Mouse (Mus musculus): ENCODE measurements around the gene Tceal9.
A peak's percentile ranks its signal among the peaks of the same experiment; 100 is the strongest.
"Not testable (repeated sequence)": the region's sequence is repeated elsewhere in the genome, so short reads cannot be mapped to it uniquely, and the experiment has no call there.

The Tceal9 gene

GRCm38 (mm10) chrX:136244574-136245229, at the start of gene Tceal9:
Tceal9 (plus strand) TSS chrX:136245079.
- peak; percentile 68 to 73 for DNase-seq

GRCm38 (mm10) chrX:136195193-136195944, 49.5 kb upstream of the Tceal9 start:
- DNase-seq, result no peak

GRCm38 (mm10) chrX:136196873-136197272, 48.0 kb upstream of the Tceal9 start:
- DNase-seq, result peak; percentile 13 to 30

- no peak for DNase-seq
Measured at GRCm38 (mm10) chrX:136203257-136203656, 41.6 kb upstream of the Tceal9 start.

- no peak for DNase-seq
Measured at GRCm38 (mm10) chrX:136203664-136204066, 41.2 kb upstream of the Tceal9 start, which contains the start of gene Tceal5. Tceal5 (minus strand) TSS chrX:136203876.

- no peak for DNase-seq
Measured at GRCm38 (mm10) chrX:136204406-136204805, 40.5 kb upstream of the Tceal9 start.

- no peak for DNase-seq
Measured at GRCm38 (mm10) chrX:136213396-136213795, 31.5 kb upstream of the Tceal9 start.

- not testable (repeated sequence) for DNase-seq
Measured at GRCm38 (mm10) chrX:136214729-136215677, 29.9 kb upstream of the Tceal9 start, which contains the start of the genes Tceal7 and Bex1. Tceal7 (plus strand) TSS chrX:136214779. Bex1 (minus strand) TSS chrX:136215513.

GRCm38 (mm10) chrX:136216303-136216702, 28.6 kb upstream of the Tceal9 start:
- no peak for DNase-seq

- DNase-seq, result no peak
Measured at GRCm38 (mm10) chrX:136223714-136224113, 21.2 kb upstream of the Tceal9 start.

GRCm38 (mm10) chrX:136227768-136228167, 17.1 kb upstream of the Tceal9 start:
- DNase-seq, result no peak

- DNase-seq, result peak; percentile 5 to 46
Measured at GRCm38 (mm10) chrX:136238118-136238517, 6.8 kb upstream of the Tceal9 start.

GRCm38 (mm10) chrX:136243181-136243580, 1.7 kb upstream of the Tceal9 start:
- DNase-seq, result no peak

GRCm38 (mm10) chrX:136245521-136246071, 717 bp downstream of the Tceal9 start:
- peak; percentile 2 to 10 for DNase-seq

GRCm38 (mm10) chrX:136248811-136249210, 3.9 kb downstream of the Tceal9 start:
- DNase-seq, result peak in 1 of 2 experiments; percentile 2

- DNase-seq, result no peak
Measured at GRCm38 (mm10) chrX:136249671-136250070, 4.8 kb downstream of the Tceal9 start.

GRCm38 (mm10) chrX:136252023-136252729, 7.3 kb downstream of the Tceal9 start:
- no peak for DNase-seq

- no peak for DNase-seq
Measured at GRCm38 (mm10) chrX:136267720-136268119, 22.8 kb downstream of the Tceal9 start.

- DNase-seq, result no peak
Measured at GRCm38 (mm10) chrX:136268173-136268572, 23.3 kb downstream of the Tceal9 start.

- peak; percentile 19 to 28 for DNase-seq
Measured at GRCm38 (mm10) chrX:136269743-136270392, 25.0 kb downstream of the Tceal9 start, which contains the start of gene Bex3. Bex3 (plus strand) TSS chrX:136270253.

All from kidney, adult 8-10 months (tissue).